Comparison of ENCODE assay signal across 8 mouse cellular contexts in genomic region chr2:137115241-137116024, GRCm38 (mm10). TPM values are rescaled to one million over a fixed set of nuclear protein-coding genes. Genes with fewer than 3 reads are reported as not detected.
DNase-seq lines count a peak whose midpoint lies in the region; ATAC-seq and TF ChIP-seq lines count a peak whose summit lies in the region.

No protein-coding gene starts in this region.

- no peak for ATAC-seq in heart, postnatal 0 days (ENCODE audit: insufficient read depth, low read depth)
- no peak for ATAC-seq in midbrain, embryonic 11.5 days (ENCODE audit: low FRiP score)

- peak overlapping the region; percentile 83 for H3K4me3 ChIP-seq in heart, postnatal 0 days (ENCODE audit: low read depth, low read length)
- H3K4me3 ChIP-seq in limb, embryonic 10.5 days, result peak overlapping the region; percentile 78
- H3K4me3 ChIP-seq in midbrain, embryonic 11.5 days (ENCODE audit: low read depth, low read length), result peak overlapping the region; percentile 70

- H3K27ac ChIP-seq in heart, postnatal 0 days (ENCODE audit: low read depth), result peak overlapping the region; percentile 96
- H3K27ac ChIP-seq in limb, embryonic 10.5 days, result peak overlapping the region; percentile 97
- H3K27ac ChIP-seq in midbrain, embryonic 11.5 days (ENCODE audit: low read depth, low read length), result peak overlapping the region; percentile 90

- DNase-seq in urinary bladder, postnatal 14 days (ENCODE audit: low spot score), result peak; percentile 24
- DNase-seq in urinary bladder, adult 18-20 months (ENCODE audit: low spot score in 2 of 2), result no peak
- peak; percentile 54 for DNase-seq in embryo, embryonic 9.5 days (ENCODE audit: extremely low spot score)
- DNase-seq in heart, postnatal 0 days (ENCODE audit: low spot score), result peak; percentile 41
- DNase-seq in limb, embryonic 10.5 days (ENCODE audit: low spot score), result peak; percentile 60
- DNase-seq in midbrain, embryonic 11.5 days (ENCODE audit: low spot score, missing footprints), result peak; percentile 95
- no peak for DNase-seq in frontal cortex, postnatal 14 days (ENCODE audit: low spot score in 2 of 2)
- no peak for DNase-seq in spleen, postnatal 14 days (ENCODE audit: low spot score in 2 of 2)

- H3K9me3 ChIP-seq in heart, postnatal 0 days (replicated peaks; ENCODE audit: control insufficient read depth, low read length), result no peaks in the 10 kb centered on the region
- H3K9me3 ChIP-seq in limb, embryonic 10.5 days (replicated peaks), result no peaks in the 10 kb centered on the region
- H3K9me3 ChIP-seq in midbrain, embryonic 11.5 days (ENCODE audit: control insufficient read depth, low read length), result no peaks in the 10 kb centered on the region

- TF ChIP-seq CTCF in heart, postnatal 0 days (IDR thresholded peaks at IDR 0.05; ENCODE audit: low read depth), result no peak

- H3K27me3 ChIP-seq in heart, postnatal 0 days (ENCODE audit: control insufficient read depth, insufficient read depth, low read length), result no peaks in the 10 kb centered on the region
- peaks cover 44% of the 10 kb centered on the region for H3K27me3 ChIP-seq in limb, embryonic 10.5 days (ENCODE audit: low read depth, poor library complexity, severe bottlenecking)
- no peaks in the 10 kb centered on the region for H3K27me3 ChIP-seq in midbrain, embryonic 11.5 days (ENCODE audit: control insufficient read depth, insufficient read depth, low read length)

- H3K36me3 ChIP-seq in heart, postnatal 0 days (replicated peaks; ENCODE audit: control insufficient read depth, insufficient read depth, low read length), result no peaks in the 10 kb centered on the region
- H3K36me3 ChIP-seq in limb, embryonic 10.5 days, result no peaks in the 10 kb centered on the region
- no peaks in the 10 kb centered on the region for H3K36me3 ChIP-seq in midbrain, embryonic 11.5 days (ENCODE audit: control insufficient read depth, insufficient read depth, low read length)

- WGBS in heart, postnatal 0 days, result under 1% methylated on average over 40 of the region's 40 CpGs
- under 1% methylated on average over 40 of the region's 40 CpGs for WGBS in limb, embryonic 10.5 days
- under 1% methylated on average over 40 of the region's 40 CpGs for WGBS in midbrain, embryonic 11.5 days

- no peak for TF ChIP-seq EP300 in heart, postnatal 0 days (IDR thresholded peaks at IDR 0.05; ENCODE audit: low read depth)

- H3K4me1 ChIP-seq in heart, postnatal 0 days (ENCODE audit: control insufficient read depth, insufficient read depth), result 0 out of 2 replicates have a peak, but pooled peaks cover 6% of the 10 kb centered on the region
- H3K4me1 ChIP-seq in limb, embryonic 10.5 days, result peaks cover 68% of the 10 kb centered on the region
- peaks cover 43% of the 10 kb centered on the region for H3K4me1 ChIP-seq in midbrain, embryonic 11.5 days (ENCODE audit: control insufficient read depth, insufficient read depth, low read length)

- H3K4me2 ChIP-seq in heart, postnatal 0 days (ENCODE audit: low read depth, low read length), result peak overlapping the region; percentile 84
- H3K4me2 ChIP-seq in midbrain, embryonic 11.5 days, result peak overlapping the region; percentile 65

- peak overlapping the region; percentile 69 for H3K9ac ChIP-seq in heart, postnatal 0 days (replicated peaks; ENCODE audit: low read depth, low read length)
- peak overlapping the region; percentile 74 for H3K9ac ChIP-seq in midbrain, embryonic 11.5 days (ENCODE audit: low read length)

RNA-seq across cellular contexts. Expression of gene Jag1, which starts 1.0 kb away (rescaled TPM):
- 11.2 and 11.3 TPM in 2 replicates for total RNA-seq in heart, postnatal 0 days (2014; rRNA removed; ENCODE audit: low replicate concordance)
- polyA plus RNA-seq in heart, postnatal 0 days (2015; fragmentation: Nextera tagmentation; extraction: Ambion mirVana), result 6.7 and 6.8 TPM in 2 replicates
- 7.6 and 14.7 TPM in 2 replicates for polyA plus RNA-seq in limb, embryonic 10.5 days (2016; fragmentation: Nextera tagmentation; extraction: Ambion mirVana)
- polyA plus RNA-seq in midbrain, embryonic 11.5 days (2014; fragmentation: Nextera tagmentation; extraction: Ambion mirVana), result 35.4 TPM in 2 replicates

Comparison
In these comparisons a context has a peak if more than half of its experiments do, and no peak if none do; other contexts are left out.
1. DNase-seq: peak in urinary bladder, postnatal 14 days (single experiment), embryo, embryonic 9.5 days (single experiment), heart, postnatal 0 days (single experiment), limb, embryonic 10.5 days (single experiment) and midbrain, embryonic 11.5 days (single experiment); none in urinary bladder, adult 18-20 months (0 of 2), frontal cortex, postnatal 14 days (0 of 2) and spleen, postnatal 14 days (0 of 2).
2. Peak in every context shown above with its lines, with median percentiles within 50 percentile points of each other: H3K27ac ChIP-seq and H3K4me3 ChIP-seq.